Mouse (Mus musculus) megakaryocyte-erythroid progenitor cell, adult 5-6 weeks (primary cell): ENCODE results near the gene Ankrd23. TPM values are rescaled to one million over a fixed set of nuclear protein-coding genes. Genes with fewer than 3 reads are reported as not detected.

ENCODE experiments used
- ATAC-seq: replicated peaks from 2 replicates; pipeline ENCODE4 v1.8.0; 2016; ENCODE audit warnings: mild to moderate bottlenecking, inconsistent platforms; ENCODE audit not compliant: severe bottlenecking, poor library complexity, low FRiP score, low TSS enrichment
- total RNA-seq, 2 experiments: library from RNA; stranded (forward) in 1 of 2; stranded (reverse) in 1 of 2; fragments of 200-1000, 215-1000 nt in 1 of 2; fragments of >200 nt in 1 of 2; fragmentation: Nextera tagmentation in 1 of 2; gene quantifications; 2 replicates each; pipeline ENCODE4 v1.2.3; 2014 to 2017

Gene Ankrd23
- total RNA-seq, 2 experiments from 2014 or later = 2.5 to 8.3 TPM

- ATAC-seq = no peak
Measured at GRCm38 (mm10) chr1:36547981-36548598, 11.4 kb upstream of the Ankrd23 start.

GRCm38 (mm10) chr1:36546888-36547471 lies 10.3 kb upstream of the Ankrd23 start, which contains the start of gene Ankrd39:
TSS of gene Ankrd39 (minus strand) at chr1:36547445.
- ATAC-seq = peak; percentile 99

- no peak for ATAC-seq
Measured at GRCm38 (mm10) chr1:36545845-36546600, 9.3 kb upstream of the Ankrd23 start.

- ATAC-seq = no peak
Measured at GRCm38 (mm10) chr1:36545382-36545781, 8.7 kb upstream of the Ankrd23 start.

GRCm38 (mm10) chr1:36542925-36543324 lies 6.2 kb upstream of the Ankrd23 start:
- no peak for ATAC-seq

- ATAC-seq = no peak
Measured at GRCm38 (mm10) chr1:36541844-36542243, 5.2 kb upstream of the Ankrd23 start.

- no peak for ATAC-seq
Measured at GRCm38 (mm10) chr1:36540807-36541206, 4.1 kb upstream of the Ankrd23 start.

- ATAC-seq = no peak
Measured at GRCm38 (mm10) chr1:36540132-36540531, 3.4 kb upstream of the Ankrd23 start.

- no peak for ATAC-seq
Measured at GRCm38 (mm10) chr1:36539186-36539585, 2.5 kb upstream of the Ankrd23 start, which contains the start of gene Gm42417. TSS of gene Gm42417 (minus strand) at chr1:36539429.

GRCm38 (mm10) chr1:36538727-36539126 lies 2.0 kb upstream of the Ankrd23 start:
- no peak for ATAC-seq

- no peak for ATAC-seq
Measured at GRCm38 (mm10) chr1:36536397-36536728, 320 bp downstream of the Ankrd23 start.

GRCm38 (mm10) chr1:36535477-36536396 lies 946 bp downstream of the Ankrd23 start:
- no peak for ATAC-seq

- ATAC-seq = peak; percentile 78
Measured at GRCm38 (mm10) chr1:36534595-36535058, 2.1 kb downstream of the Ankrd23 start.

GRCm38 (mm10) chr1:36533546-36533945 lies 3.1 kb downstream of the Ankrd23 start:
- no peak for ATAC-seq

GRCm38 (mm10) chr1:36531461-36531860 lies 5.2 kb downstream of the Ankrd23 start:
- ATAC-seq = no peak

- ATAC-seq = no peak
Measured at GRCm38 (mm10) chr1:36530962-36531361, 5.7 kb downstream of the Ankrd23 start.

- ATAC-seq = no peak
Measured at GRCm38 (mm10) chr1:36530485-36530884, 6.2 kb downstream of the Ankrd23 start.

- ATAC-seq = no peak
Measured at GRCm38 (mm10) chr1:36529875-36530274, 6.8 kb downstream of the Ankrd23 start.

GRCm38 (mm10) chr1:36529274-36529673 lies 7.4 kb downstream of the Ankrd23 start:
- ATAC-seq = no peak

- ATAC-seq = no peak
Measured at GRCm38 (mm10) chr1:36528351-36528750, 8.3 kb downstream of the Ankrd23 start.
